In genomic region chr1:69516144-69516543, GRCm38 (mm10) we compare ENCODE assay signal across 27 mouse cellular contexts.
DNase-seq lines count a peak whose midpoint lies in the region; ATAC-seq lines count a peak whose summit lies in the region.
"Had no signal": no experiment of that assay in that cellular context is flagged by ENCODE, and none has a peak within 500 bp of the region (broad histone marks: within the 10 kb centered on the region; RNA-seq: fewer than 3 reads in every experiment).

No protein-coding gene starts in this region.

- no peaks in the 10 kb centered on the region for H3K36me3 ChIP-seq in liver, embryonic 15.5 days (replicated peaks)
- no peaks in the 10 kb centered on the region for H3K36me3 ChIP-seq in hindbrain, embryonic 10.5 days
- H3K36me3 ChIP-seq: forebrain, embryonic 10.5 days; forebrain, embryonic 15.5 days; heart, embryonic 15.5 days; hindbrain, embryonic 13.5 days had no signal

- H3K27ac ChIP-seq in liver, embryonic 15.5 days (replicated peaks) = peak overlapping the region; percentile 45; the same call in 1 of the 2 replicates
- H3K27ac ChIP-seq in hindbrain, embryonic 10.5 days = no peak overlapping the region
- H3K27ac ChIP-seq: forebrain, embryonic 10.5 days; forebrain, embryonic 15.5 days; heart, embryonic 15.5 days; hindbrain, embryonic 13.5 days; kidney, postnatal 0 days had no signal

- WGBS in liver, embryonic 15.5 days (ENCODE audit: insufficient replicate concordance) = 4% methylated on average over 5 of the region's 5 CpGs
- 76% methylated on average over 5 of the region's 5 CpGs for WGBS in hindbrain, embryonic 10.5 days

- no peak overlapping the region for H3K9ac ChIP-seq in liver, embryonic 15.5 days
- H3K9ac ChIP-seq: forebrain, embryonic 15.5 days; heart, embryonic 15.5 days; hindbrain, embryonic 13.5 days; lung, embryonic 14.5 days had no signal

- H3K4me1 ChIP-seq in liver, embryonic 15.5 days (replicated peaks) = peaks cover 41% of the 10 kb centered on the region
- peaks cover 17% of the 10 kb centered on the region for H3K4me1 ChIP-seq in hindbrain, embryonic 10.5 days (replicated peaks)
- H3K4me1 ChIP-seq: hindbrain, embryonic 13.5 days had no signal

- peak overlapping the region; percentile 41 for H3K4me2 ChIP-seq in liver, embryonic 15.5 days
- H3K4me2 ChIP-seq: forebrain, embryonic 15.5 days; heart, embryonic 15.5 days; hindbrain, embryonic 13.5 days; lung, embryonic 14.5 days had no signal

- peak; percentile 34 for DNase-seq in heart, adult 11 months
- no peak for DNase-seq in heart, postnatal 36 days
- DNase-seq in liver = peak; percentile 41
- DNase-seq in cerebellum, adult 9-11 months = no peak
- DNase-seq in lung, postnatal 10 days = no peak
- no peak for DNase-seq in adrenal gland, postnatal 25 days
- DNase-seq in hindbrain, embryonic 10.5 days (ENCODE audit: low spot score) = no peak
- DNase-seq: adrenal gland, postnatal 14 days; cerebellum, adult 18-20 months; cerebellum, postnatal 14 days; gastrocnemius, postnatal 25 days; kidney, adult 8-10 months; kidney, postnatal 4 days; layer of hippocampus, postnatal 36 days; left cerebral cortex, postnatal 4 days; lung, embryonic 14.5 days; midbrain, embryonic 14.5 days; thymus, postnatal 25 days had no signal

- no peaks in the 10 kb centered on the region for H3K9me3 ChIP-seq in liver, embryonic 15.5 days (replicated peaks)
- H3K9me3 ChIP-seq in hindbrain, embryonic 10.5 days = no peaks in the 10 kb centered on the region
- H3K9me3 ChIP-seq: forebrain, embryonic 10.5 days; forebrain, embryonic 15.5 days; heart, embryonic 15.5 days; hindbrain, embryonic 13.5 days; megakaryocyte, embryonic 14.5 days had no signal

- peak; percentile 76 for ATAC-seq in liver, embryonic 15.5 days (ENCODE audit: insufficient read depth)
- ATAC-seq: forebrain, embryonic 15.5 days; intestine, embryonic 16.5 days had no signal

- no peak overlapping the region for H3K4me3 ChIP-seq in liver, embryonic 15.5 days (replicated peaks)
- H3K4me3 ChIP-seq in hindbrain, embryonic 10.5 days = no peak overlapping the region
- H3K4me3 ChIP-seq: forebrain, embryonic 10.5 days; forebrain, embryonic 15.5 days; heart, embryonic 15.5 days; hindbrain, embryonic 13.5 days; megakaryocyte, embryonic 14.5 days had no signal

- intact Hi-C loops in heart, postnatal 36 days (cut with DNase I) = no loop called here

- H3K27me3 ChIP-seq in liver, embryonic 15.5 days = no peaks in the 10 kb centered on the region
- no peaks in the 10 kb centered on the region for H3K27me3 ChIP-seq in hindbrain, embryonic 10.5 days (ENCODE audit: insufficient read depth, poor library complexity, severe bottlenecking)
- H3K27me3 ChIP-seq: CH12.LX; forebrain, embryonic 15.5 days; heart, embryonic 15.5 days; hindbrain, embryonic 13.5 days; megakaryocyte, embryonic 14.5 days had no signal

Comparison
In these comparisons a context has a peak if more than half of its experiments do, and no peak if none do; other contexts are left out.
1. DNase-seq: peak in heart, adult 11 months (single experiment) and liver (single experiment); none in heart, postnatal 36 days (0 of 2), cerebellum, adult 9-11 months (single experiment), lung, postnatal 10 days (single experiment), adrenal gland, postnatal 25 days (single experiment) and hindbrain, embryonic 10.5 days (single experiment).